Mouse (Mus musculus) stomach, embryonic 14.5 days (tissue): Measurements from ENCODE around the gene Rbbp6. TPM values are rescaled to one million over a fixed set of nuclear protein-coding genes. Genes with fewer than 3 reads are reported as not detected.

Experiments used
- ATAC-seq: fragments of 200-750 bp; cut with Nextera tagmentation; 2 replicates; pipeline ENCODE4 v1.8.0; 2017; ENCODE audit warnings: low read depth, moderate TSS enrichment; ENCODE audit not compliant: insufficient number of reproducible peaks, insufficient read depth, low FRiP score
- H3K27ac ChIP-seq: fragments of 300-500 bp; sonication (generic); 2 replicates; pipeline ENCODE4 v1.5.1; 2014; ENCODE audit warnings: mild to moderate bottlenecking, low read length, moderate library complexity, mixed read lengths
- H3K27me3 ChIP-seq: fragments of 300-500 bp; sonication (generic); 2 replicates; pipeline ENCODE4 v1.6.1; 2014; ENCODE audit warnings: low read length, control low read depth, mixed read lengths; ENCODE audit not compliant: control insufficient read depth, insufficient read depth
- H3K36me3 ChIP-seq: fragments of 300-500 bp; sonication (generic); 2 replicates; pipeline ENCODE4 v1.6.1; 2014; ENCODE audit warnings: mild to moderate bottlenecking, control low read depth, low read length, moderate library complexity, mixed read lengths; ENCODE audit not compliant: control insufficient read depth, insufficient read depth
- H3K4me1 ChIP-seq: fragments of 300-500 bp; sonication (generic); 2 replicates; pipeline ENCODE4 v1.6.1; 2014; ENCODE audit warnings: low read length, control low read depth, mixed read lengths; ENCODE audit not compliant: control insufficient read depth, insufficient read depth
- H3K4me2 ChIP-seq: fragments of 300-500 bp; sonication (generic); replicated peaks from 2 replicates; pipeline ENCODE4 v1.6.1; 2014; ENCODE audit warnings: low read depth, low read length, control low read depth
- H3K4me3 ChIP-seq: fragments of 300-500 bp; sonication (generic); 2 replicates; pipeline ENCODE4 v1.5.1; 2014; ENCODE audit warnings: low read depth, low read length, control low read depth
- H3K9ac ChIP-seq: fragments of 300-500 bp; sonication (generic); replicated peaks from 2 replicates; pipeline ENCODE4 v1.6.1; 2014; ENCODE audit warnings: low read depth, mild to moderate bottlenecking, control low read depth, low read length, moderate library complexity, mixed read lengths
- H3K9me3 ChIP-seq: fragments of 300-500 bp; sonication (generic); 2 replicates; pipeline ENCODE4 v1.6.1; 2016; ENCODE audit warnings: low read depth, low read length, control low read depth; ENCODE audit not compliant: control insufficient read depth
- WGBS: fragments of 180-500 bp; shearing (Covaris S2); extraction: QIAGEN DNeasy Blood & Tissue Kit; methylation state at CpG from one replicate; pipeline ENCODE4 v1.1.7; 2014; 5-methylcytosine and 5-hydroxymethylcytosine counted together
- polyA plus RNA-seq: library from polyadenylated mRNA; unstranded; fragments of >200 nt; fragmentation: Nextera tagmentation; extraction: Ambion mirVana; gene quantifications from 2 replicates; pipeline ENCODE4 v1.2.1, GENCODE M21; 2014

The Rbbp6 gene
- 40.3 and 44.7 TPM in 2 replicates for polyA plus RNA-seq

DNA sequence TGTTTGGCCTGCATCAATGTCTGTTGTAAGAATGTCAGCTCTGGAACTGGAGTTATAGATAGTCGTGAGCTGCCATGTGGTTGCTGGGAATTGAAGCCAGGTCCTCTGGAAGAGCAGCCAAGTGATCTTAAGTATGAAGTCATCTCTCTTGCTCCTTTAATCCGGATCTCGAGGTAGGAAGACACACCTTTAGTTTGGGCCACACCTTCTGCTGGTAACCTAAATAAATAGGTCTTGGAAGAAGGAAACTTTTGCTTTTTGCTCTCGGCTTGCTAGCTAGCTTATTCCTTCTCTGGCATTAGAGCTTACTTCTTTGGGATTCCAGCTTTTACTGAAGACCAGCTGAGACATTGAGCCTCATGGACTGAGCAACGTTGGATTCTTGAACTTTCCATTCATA is at the start of gene Rbbp6:
Rbbp6 (plus strand) TSS at position 301 of the 400 bp plus-strand sequence.
- Histone ChIP-seq H3K36me3 (no peaks in the 10 kb centered on the region), H3K9ac (no peak within 1 kb of the TSS), H3K4me2 (no peak within 1 kb of the TSS), H3K27me3 (no peaks in the 10 kb centered on the region), H3K4me1 (peaks cover 4% of the 10 kb centered on the region; the same call in 1 of the 2 replicates), H3K9me3 (no peaks in the 10 kb centered on the region), H3K4me3 (no peak within 1 kb of the TSS), H3K27ac (no peak within 1 kb of the TSS)
- no peak for ATAC-seq
- 81% methylated on average over 5 of the region's 5 CpGs for WGBS

DNA sequence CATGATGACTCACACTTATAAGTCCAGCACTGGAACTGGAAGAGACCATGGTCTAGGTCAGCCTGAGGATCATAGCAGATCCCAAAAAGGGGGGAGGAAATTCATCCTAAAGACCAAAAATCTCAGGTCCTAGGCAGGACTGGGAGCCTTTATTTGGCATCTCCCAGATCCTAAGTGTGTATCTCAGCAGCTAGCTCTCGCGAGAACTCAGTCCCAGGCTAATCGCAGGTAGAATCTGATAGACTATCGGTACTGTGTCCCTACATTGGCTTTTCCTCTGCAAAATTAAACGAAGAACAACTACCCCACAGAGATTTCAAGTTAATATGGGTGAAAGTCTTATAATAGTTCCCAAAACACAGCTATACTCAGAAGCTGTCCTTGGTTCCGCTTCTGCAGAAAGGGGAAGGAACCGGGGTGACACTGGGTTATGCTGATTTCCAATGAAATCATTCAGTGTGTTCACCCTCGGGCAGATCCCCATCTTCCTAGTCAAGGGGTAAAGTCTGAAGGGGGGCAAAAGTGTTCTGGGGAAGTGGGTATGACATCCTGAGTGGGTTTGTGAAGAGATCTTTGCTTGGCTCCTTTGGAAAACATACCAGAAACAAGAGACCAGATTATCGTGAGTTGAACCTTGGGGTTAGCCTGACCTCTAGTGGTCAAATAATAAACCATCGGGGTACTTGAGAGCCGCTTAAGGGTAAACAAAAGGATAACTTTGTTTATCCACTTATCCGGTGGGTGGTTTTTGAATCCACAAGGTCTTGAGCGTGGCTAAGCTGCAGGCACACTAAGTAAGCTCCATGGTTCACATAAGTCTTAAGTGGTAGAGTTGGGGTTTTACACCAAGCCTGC is 45.5 kb upstream of the Rbbp6 start:
- H3K9me3 ChIP-seq = no peaks in the 10 kb centered on the region
- H3K27ac ChIP-seq = no peak overlapping the region
- no peak overlapping the region for H3K4me3 ChIP-seq
- 44% methylated on average over 13 of the region's 13 CpGs for WGBS
- no peaks in the 10 kb centered on the region for H3K27me3 ChIP-seq
- no peak overlapping the region for H3K4me2 ChIP-seq
- H3K9ac ChIP-seq = no peak overlapping the region
- no peaks in the 10 kb centered on the region for H3K36me3 ChIP-seq
- ATAC-seq = no peak
- no peaks in the 10 kb centered on the region for H3K4me1 ChIP-seq

DNA sequence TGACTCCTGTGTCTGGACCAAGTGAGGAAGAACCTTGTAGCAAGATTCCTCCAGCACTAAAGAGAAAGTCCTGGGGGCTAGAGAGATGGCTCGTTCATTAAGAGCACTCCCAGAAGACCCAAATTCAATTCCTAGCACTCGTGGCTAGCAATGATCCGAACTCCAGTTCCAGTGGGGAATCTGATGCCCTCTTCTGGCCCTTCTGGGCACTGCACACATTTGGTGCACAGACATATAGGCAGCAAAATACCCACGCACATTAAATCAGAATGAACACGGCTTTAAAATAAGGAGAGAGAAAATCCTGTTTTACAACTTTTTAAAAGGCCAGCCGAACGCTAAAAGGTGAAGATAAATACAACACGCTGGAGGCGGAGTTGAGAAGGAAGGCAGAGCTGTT is 43.9 kb upstream of the Rbbp6 start:
- Histone ChIP-seq H3K9ac (no peak overlapping the region), H3K27ac (no peak overlapping the region), H3K27me3 (no peaks in the 10 kb centered on the region), H3K9me3 (no peaks in the 10 kb centered on the region), H3K4me1 (no peaks in the 10 kb centered on the region), H3K36me3 (no peaks in the 10 kb centered on the region), H3K4me2 (no peak overlapping the region), H3K4me3 (no peak overlapping the region)
- ATAC-seq = no peak
- WGBS = 81% methylated on average over 9 of the region's 9 CpGs

DNA sequence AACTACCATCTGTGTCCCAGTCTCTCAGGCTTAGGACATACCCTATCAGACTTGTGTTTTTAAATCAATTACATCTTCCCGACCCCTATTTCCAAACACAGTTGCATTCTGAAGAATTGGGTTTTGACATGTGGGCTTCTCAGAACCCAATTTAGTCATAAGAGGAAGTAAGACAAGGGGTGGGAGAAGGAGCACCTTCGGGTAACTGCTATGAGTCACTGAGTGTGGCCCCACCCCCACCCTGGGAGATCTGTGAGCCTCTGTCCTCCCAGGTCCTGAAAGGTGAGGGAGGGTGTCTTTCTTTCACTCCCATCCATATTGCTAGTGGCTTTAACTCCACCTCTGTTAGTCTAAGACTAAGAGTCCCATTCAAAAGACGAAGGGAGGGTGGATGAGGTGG is 41.2 kb upstream of the Rbbp6 start:
- no peak for ATAC-seq
- H3K4me1 ChIP-seq = no peaks in the 10 kb centered on the region
- H3K4me3 ChIP-seq = no peak overlapping the region
- no peak overlapping the region for H3K27ac ChIP-seq
- H3K36me3 ChIP-seq = no peaks in the 10 kb centered on the region
- H3K9ac ChIP-seq = no peak overlapping the region
- no peaks in the 10 kb centered on the region for H3K27me3 ChIP-seq
- WGBS = 66% methylated on average over 3 of the region's 3 CpGs
- H3K9me3 ChIP-seq = no peaks in the 10 kb centered on the region
- H3K4me2 ChIP-seq = no peak overlapping the region

DNA sequence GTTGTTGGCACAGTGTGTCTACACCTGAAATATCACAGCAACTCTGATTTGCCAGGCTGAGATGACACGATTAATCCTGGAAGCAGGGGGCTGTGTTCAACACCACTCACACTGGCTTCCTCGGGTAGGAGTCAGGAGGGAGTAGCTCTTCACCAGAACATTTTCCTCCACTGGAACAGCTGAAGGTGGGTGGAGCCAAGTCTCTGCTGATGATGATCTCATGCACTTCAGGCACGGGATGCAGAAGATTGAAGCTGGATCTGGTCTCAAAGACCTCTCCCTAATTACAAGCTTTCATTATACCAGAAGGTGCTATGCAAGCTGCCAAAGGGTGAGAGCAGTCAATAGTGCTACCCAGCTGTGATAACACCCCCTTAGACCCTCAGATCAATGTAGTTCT is 35.0 kb upstream of the Rbbp6 start:
- WGBS = 25% methylated on average over 3 of the region's 3 CpGs
- Histone ChIP-seq H3K9me3 (no peaks in the 10 kb centered on the region), H3K27ac (no peak overlapping the region), H3K4me3 (no peak overlapping the region), H3K27me3 (no peaks in the 10 kb centered on the region), H3K4me1 (no peaks in the 10 kb centered on the region), H3K4me2 (no peak overlapping the region), H3K9ac (no peak overlapping the region), H3K36me3 (no peaks in the 10 kb centered on the region)
- no peak for ATAC-seq

DNA sequence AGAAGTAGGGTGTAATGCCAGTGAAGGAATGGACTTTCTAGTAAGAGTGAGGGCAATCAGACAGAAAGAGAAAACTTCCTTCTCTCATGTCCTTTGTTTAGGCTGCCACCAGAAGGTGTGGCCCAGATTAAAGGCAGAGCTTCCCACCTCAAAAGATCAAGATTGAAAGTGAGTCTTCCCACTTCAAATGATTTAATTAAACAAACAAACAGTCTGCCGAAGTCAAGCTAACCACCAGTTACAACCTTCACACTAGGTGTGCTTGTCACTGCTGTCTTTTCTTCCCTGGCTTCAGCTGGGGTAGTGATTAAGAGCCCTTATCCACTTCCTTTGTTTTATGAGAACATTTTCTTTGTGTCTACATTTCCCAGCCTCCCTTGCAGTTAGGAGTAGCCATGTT is 33.3 kb upstream of the Rbbp6 start:
- no peak overlapping the region for H3K27ac ChIP-seq
- H3K9ac ChIP-seq = no peak overlapping the region
- H3K4me2 ChIP-seq = no peak overlapping the region
- H3K36me3 ChIP-seq = no peaks in the 10 kb centered on the region
- ATAC-seq = no peak
- no peaks in the 10 kb centered on the region for H3K27me3 ChIP-seq
- H3K4me1 ChIP-seq = no peaks in the 10 kb centered on the region
- WGBS = 11% methylated on average over 1 of the region's 1 CpGs
- H3K9me3 ChIP-seq = no peaks in the 10 kb centered on the region
- H3K4me3 ChIP-seq = no peak overlapping the region

DNA sequence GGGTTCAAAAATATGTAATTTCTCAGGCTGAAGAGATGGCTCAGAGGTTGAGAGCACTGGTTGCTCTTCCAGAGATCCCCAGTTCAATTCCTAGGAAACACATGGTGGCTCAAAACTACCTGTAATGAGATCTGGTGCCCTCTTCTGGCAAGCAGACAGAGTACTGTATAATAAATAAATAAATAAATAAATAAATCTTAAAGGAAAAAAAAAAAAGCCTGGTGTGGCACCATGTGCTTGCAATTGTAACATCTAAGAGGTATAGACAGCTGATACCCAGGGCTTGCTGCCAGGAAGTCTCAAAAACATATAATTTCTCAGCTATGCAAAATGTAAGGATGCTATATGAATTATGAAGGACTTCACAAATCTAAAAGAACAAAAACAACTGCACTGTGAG is 28.9 kb upstream of the Rbbp6 start:
- no peak overlapping the region for H3K27ac ChIP-seq
- no peaks in the 10 kb centered on the region for H3K9me3 ChIP-seq
- H3K4me1 ChIP-seq = no peaks in the 10 kb centered on the region
- H3K27me3 ChIP-seq = no peaks in the 10 kb centered on the region
- ATAC-seq = no peak
- H3K4me3 ChIP-seq = no peak overlapping the region
- H3K36me3 ChIP-seq = no peaks in the 10 kb centered on the region
- H3K4me2 ChIP-seq = no peak overlapping the region
- no peak overlapping the region for H3K9ac ChIP-seq

DNA sequence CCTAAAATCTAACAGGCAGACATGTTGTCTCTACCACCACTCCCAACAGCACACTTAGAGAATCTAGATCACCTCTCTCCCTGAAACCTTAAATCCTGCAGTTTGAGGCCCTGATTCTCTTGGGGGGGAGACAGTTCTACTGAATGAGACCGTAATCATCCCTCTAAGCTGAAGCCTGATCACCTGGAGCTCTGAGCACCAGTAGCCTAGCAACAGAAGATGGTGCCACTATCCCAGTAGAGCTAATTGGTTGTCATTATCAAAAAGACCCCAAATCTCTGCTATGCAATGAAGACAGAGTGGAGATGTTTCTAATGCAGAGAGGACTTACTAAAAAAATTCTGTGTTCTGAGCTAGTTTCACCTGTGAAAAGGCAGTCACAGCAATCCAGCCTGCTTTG is 27.3 kb upstream of the Rbbp6 start:
- Histone ChIP-seq H3K4me3 (no peak overlapping the region), H3K27ac (no peak overlapping the region), H3K36me3 (no peaks in the 10 kb centered on the region), H3K4me1 (no peaks in the 10 kb centered on the region), H3K9me3 (no peaks in the 10 kb centered on the region), H3K27me3 (no peaks in the 10 kb centered on the region), H3K4me2 (no peak overlapping the region), H3K9ac (no peak overlapping the region)
- 83% methylated on average over 1 of the region's 1 CpGs for WGBS
- ATAC-seq = no peak

DNA sequence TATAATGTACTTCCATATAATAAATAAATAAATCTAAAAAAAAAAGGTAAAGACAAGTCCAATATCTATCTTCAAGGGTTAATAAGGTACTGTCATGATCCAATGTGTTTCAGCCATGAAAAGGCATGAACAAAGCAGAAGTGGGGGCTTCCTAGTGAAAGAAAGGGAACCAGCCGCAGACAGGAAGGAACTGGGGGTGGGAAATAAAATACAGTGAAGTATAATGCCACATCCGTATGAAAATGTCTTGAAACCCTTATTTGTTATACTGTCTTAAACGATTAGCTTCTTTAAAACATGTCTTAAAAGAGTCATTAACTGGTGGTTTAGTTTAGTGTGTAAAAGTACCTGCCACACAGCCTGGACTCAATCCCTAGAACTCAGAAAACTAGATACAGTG is 26.3 kb upstream of the Rbbp6 start:
- ATAC-seq = no peak
- H3K9ac ChIP-seq = no peak overlapping the region
- H3K4me3 ChIP-seq = no peak overlapping the region
- no peak overlapping the region for H3K27ac ChIP-seq
- no peak overlapping the region for H3K4me2 ChIP-seq
- no peaks in the 10 kb centered on the region for H3K36me3 ChIP-seq
- 83% methylated on average over 3 of the region's 3 CpGs for WGBS
- no peaks in the 10 kb centered on the region for H3K4me1 ChIP-seq
- H3K9me3 ChIP-seq = no peaks in the 10 kb centered on the region
- no peaks in the 10 kb centered on the region for H3K27me3 ChIP-seq
